Mouse (Mus musculus) frontal cortex, adult (tissue): ENCODE measurements around the gene Dgkh.
A peak's percentile ranks its signal among the peaks of the same experiment; 100 is the strongest.
"Not testable (repeated sequence)": the region's sequence is repeated elsewhere in the genome, so short reads cannot be mapped to it uniquely, and the experiment has no call there.

ENCODE experiments used
- ATAC-seq: cut with Nextera tagmentation; 2 replicates; pipeline ENCODE4 v1.9.2; 2017; ENCODE audit warnings: mild to moderate bottlenecking, moderate library complexity, mixed read lengths; ENCODE audit not compliant: low TSS enrichment

Gene Dgkh

DNA sequence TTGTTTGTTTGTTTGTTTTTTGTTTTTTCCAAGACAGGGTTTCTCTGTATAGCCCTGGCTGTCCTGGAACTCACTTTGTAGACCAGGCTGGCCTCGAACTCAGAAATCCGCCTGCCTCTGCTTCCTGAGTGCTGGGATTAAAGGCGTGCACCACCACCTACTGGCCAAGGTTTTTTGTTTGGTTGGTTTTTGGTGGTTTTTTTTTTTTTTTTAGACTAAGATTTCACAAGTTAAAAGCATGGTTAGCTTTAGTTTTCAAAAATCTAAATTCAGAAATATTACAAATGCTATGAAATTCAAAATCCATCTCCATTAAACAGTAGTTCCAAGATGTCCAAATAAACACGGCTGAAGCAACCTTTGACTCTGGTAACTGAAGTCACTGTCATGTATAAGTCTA, 8.9 kb downstream of the Dgkh start:
- ATAC-seq: not testable (repeated sequence)

DNA sequence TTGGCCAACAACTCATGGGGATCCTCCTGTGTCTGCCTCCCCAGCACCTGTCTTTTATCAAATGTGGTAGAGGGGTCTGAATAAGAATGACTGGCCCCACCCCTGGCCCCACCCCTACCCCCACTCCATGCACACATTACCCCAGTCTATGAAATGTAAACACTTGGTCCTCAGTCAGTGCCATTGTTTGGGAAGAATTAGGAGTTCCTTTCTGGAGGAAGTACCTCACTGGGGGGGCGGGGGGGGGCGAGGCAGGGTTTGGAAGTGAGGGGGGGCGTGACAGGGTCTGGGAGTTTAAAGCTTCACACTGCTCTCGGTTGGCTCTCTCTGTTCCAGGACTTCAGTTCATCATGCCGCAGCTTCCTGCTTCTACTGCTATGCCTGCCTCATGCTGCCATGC, 10.5 kb downstream of the Dgkh start:
- ATAC-seq: no peak

DNA sequence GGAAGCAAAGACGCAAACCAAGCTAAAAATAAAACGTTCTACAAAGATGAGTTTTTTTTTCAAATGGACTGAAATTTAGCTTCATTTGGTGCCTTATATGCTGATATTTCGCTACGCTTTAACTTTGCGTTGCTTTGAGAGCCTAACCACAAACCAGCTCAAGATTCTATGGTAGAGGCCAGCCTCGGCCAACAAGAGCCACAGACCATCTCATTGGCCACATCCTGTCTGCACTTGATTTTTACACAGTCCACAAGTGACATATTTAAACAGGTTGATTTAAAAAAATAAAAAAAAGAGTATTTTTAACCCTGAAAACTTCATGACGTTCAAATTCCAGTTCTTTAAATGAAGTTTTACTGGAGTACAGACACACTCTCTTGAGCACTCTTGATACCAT, 16.5 kb downstream of the Dgkh start:
- ATAC-seq: no peak

DNA sequence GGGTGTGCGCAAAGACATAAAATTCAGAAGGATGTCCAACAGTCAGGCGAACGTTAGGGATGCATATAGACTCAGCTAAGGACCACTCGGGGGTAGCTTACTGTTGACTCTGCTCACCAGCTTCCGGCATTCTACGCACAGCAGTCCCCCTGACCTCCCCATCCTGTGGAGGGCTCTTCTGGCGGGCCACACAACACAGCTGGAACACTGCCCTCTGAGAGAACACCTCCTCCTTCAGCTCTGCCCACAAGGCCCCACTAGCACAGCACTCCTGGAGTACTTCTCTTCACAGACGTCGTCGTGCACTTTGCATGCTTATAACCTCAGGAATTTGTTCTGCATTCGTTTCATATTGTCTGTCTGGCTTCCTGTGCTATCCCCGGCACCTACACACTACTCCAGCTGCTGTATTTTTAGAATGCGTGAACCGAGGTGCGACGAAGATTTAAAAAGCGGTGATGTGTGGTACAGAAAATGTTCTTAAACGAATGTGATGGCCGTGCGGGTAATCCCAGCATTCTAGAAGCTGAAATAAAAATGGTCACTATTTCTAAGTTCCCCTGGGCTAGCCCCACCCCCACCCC, 19.9 kb downstream of the Dgkh start:
- peak; percentile 94 for ATAC-seq

DNA sequence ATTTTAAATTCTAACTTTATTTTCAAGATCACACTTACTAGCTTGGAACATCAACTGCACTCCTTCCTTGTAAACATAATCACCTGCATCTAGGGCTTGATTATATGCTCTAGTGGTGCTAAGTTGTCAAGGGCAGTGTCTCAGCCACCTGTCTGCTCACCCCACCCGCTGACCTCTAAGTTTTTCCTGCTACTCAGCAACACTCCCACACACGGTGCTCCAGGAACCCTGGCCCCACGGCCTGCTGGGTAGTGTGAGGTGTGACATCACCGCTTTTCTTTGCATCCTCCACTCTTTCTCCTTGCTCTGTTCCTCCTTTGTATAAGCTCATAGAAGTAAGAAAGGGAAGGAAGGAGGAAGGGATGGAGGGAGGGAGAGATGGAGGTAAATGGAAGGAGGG, 21.9 kb downstream of the Dgkh start:
- ATAC-seq: no peak

DNA sequence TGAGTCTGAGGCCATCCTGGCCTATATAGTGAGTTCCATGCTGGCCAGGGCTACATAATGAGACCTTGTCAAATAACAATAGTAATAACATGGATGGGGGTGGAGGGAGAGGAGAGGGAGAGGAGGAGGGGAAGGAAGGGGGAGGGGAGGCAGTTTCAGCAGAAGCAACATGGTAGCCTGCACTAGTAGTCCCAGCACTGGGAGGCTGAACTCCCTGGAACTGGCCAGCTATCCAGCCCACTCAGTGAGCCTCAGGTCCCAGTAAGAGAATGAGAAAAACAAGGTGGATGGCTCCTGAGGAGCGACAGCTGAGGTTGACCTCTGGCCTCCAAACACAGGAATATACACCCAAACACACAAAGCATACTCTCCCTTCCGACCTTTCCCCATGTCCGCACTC, 27.0 kb downstream of the Dgkh start:
- no peak for ATAC-seq

GRCm38 (mm10) chr14:78703989-78704388, 28.6 kb downstream of the Dgkh start:
- peak; percentile 50; the same call in 1 of the 2 replicates for ATAC-seq

DNA sequence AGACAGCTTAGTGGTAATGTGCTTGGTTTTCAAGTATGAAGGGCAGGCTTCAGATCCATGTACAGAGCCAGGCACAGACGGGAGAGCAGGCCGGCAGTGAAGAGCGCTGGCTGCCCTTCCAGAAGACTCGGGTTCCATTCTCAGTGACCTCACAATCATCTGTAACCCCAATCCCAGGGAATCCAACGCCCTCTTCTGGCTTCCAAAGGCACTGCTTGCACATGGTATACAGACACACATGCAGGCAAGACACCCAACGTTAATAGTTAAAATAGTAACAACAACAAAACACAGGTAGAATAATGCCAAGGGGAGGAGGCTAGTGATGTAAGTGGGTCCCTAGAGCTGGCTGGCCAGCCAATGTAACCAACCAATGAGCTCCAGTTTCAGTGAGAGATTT, 29.2 kb downstream of the Dgkh start:
- ATAC-seq: no peak

GRCm38 (mm10) chr14:78702048-78702447, 30.5 kb downstream of the Dgkh start:
- peak; percentile 21; the same call in 1 of the 2 replicates for ATAC-seq

- no peak for ATAC-seq
These were observed 31.1 kb downstream of the Dgkh start for GRCm38 (mm10) chr14:78701501-78701900.

GRCm38 (mm10) chr14:78701087-78701486, 31.5 kb downstream of the Dgkh start:
- ATAC-seq: no peak

DNA sequence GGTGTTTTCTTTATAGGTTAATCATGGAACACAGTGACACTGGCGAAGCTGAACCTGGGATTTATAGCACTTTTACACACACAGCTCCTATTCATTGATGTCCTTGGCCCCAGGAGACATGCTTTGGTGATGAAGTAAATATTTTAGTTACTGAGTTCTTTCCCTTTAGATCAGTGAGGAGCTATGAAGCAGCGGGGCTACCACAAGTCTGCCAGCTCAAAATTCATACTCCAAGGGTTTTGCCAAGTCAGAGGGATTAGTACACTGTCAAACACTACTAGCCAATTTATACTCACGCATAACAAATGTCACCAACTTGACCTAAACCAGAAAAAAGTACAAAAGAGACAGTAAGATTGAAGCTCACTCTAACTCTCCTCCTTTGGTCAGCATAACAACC, 32.9 kb downstream of the Dgkh start:
- no peak for ATAC-seq

GRCm38 (mm10) chr14:78699196-78699595, 33.4 kb downstream of the Dgkh start:
- peak; percentile 67 for ATAC-seq

GRCm38 (mm10) chr14:78694121-78694520, 38.5 kb downstream of the Dgkh start:
- ATAC-seq: no peak

- ATAC-seq: peak; percentile 97
These were observed 40.0 kb downstream of the Dgkh start for GRCm38 (mm10) chr14:78692602-78693001.

GRCm38 (mm10) chr14:78691926-78692487, 40.6 kb downstream of the Dgkh start:
- no peak for ATAC-seq

- no peak for ATAC-seq
These were observed 41.7 kb downstream of the Dgkh start for GRCm38 (mm10) chr14:78690883-78691282.

GRCm38 (mm10) chr14:78690387-78690786, 42.2 kb downstream of the Dgkh start:
- ATAC-seq: no peak

DNA sequence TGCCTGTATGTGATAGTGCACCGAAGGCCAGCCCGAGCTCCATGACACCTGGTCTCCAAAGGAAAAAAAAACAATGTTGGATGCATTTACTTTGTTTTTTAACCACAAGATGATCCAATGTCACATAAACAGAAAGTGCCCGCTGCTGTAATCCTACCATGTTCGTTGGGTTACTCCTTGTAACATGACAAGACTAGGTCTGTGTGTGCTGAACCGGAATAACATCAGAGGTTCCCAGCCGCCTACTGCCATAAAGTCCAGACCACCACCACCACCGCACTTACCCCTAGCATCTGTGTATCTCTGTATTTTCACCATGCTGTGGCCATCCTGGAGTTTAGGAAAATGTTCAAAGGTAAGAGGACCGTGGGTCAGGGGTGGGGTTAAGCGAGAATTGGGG, 42.6 kb downstream of the Dgkh start:
- ATAC-seq: no peak

DNA sequence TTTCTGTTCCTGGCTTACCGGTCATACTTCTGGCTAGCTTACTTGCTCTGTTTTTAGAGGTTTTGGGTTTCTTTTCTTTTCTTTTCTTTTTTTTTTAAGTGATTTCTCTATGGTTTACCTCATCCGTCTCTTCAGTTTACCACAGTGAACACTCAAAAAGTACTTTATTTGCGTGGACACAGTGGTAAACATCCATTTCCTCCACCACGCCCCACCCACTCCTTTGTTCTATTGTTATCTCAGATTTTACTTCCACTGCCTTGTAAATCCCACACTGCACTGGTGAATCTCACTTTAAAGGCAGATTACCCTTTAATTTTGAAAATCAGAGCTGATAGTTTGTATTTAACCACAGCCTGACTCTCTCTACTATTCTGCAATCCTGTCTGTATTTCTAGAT, 44.9 kb downstream of the Dgkh start:
- no peak for ATAC-seq

DNA sequence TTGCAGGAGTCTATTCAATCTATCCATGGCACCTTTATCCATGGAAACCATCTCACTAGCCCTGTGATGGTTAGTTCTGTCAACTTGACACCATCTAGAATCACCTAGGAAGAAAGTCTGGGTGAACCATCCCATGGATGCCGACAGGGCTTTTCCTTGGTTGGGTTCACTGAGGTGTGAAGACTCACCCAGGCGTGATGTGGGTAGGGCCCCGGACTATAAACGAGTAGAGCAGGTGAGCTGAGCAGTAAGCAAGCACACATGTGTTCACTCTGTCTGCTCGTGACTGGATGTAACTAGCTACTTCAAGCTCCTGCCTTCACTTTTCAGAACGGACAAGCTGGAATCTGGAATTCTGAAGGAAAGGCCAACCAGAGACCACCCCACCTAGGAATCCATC, 45.9 kb downstream of the Dgkh start:
- ATAC-seq: no peak

GRCm38 (mm10) chr14:78684171-78684570, 48.4 kb downstream of the Dgkh start:
- ATAC-seq: no peak

GRCm38 (mm10) chr14:78678981-78679380, 53.6 kb downstream of the Dgkh start:
- ATAC-seq: no peak
